Mouse (Mus musculus): Measurements from ENCODE around the gene Rbm6.

DNA sequence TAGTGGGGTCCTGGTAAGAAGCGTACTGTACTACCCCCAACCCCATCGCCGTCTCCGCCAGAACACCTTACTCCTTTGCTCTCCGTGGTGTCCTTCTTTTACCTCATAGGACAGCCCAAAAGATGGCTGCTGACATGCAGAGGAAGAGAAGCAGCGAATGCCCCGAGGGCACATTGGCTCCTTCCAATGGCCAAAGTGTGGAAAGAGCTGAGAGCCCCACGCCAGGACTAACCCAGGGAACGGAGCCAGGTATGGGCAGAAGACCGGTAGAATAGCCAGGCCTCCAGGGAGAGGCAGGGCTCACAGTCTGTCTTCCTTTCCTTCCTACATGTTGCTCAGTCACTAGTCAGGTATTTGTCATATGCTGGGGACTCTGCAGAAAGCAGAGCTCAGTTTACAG, 25.5 kb upstream of the Rbm6 start:
- no peak for TF ChIP-seq JUND (IDR thresholded peaks at IDR 0.05; ENCODE audit: low read depth, low read length)
- TF ChIP-seq GATA1 (IDR thresholded peaks at IDR 0.05; ENCODE audit: low read depth, low read length): no peak
- TF ChIP-seq POLR2A (IDR thresholded peaks at IDR 0.05; ENCODE audit: control insufficient read depth in 1 of 2, insufficient read depth in 1 of 2, low read depth in 1 of 2, low read length in 2 of 2, poor library complexity in 1 of 2): no peak
- TF ChIP-seq GABPA (IDR thresholded peaks at IDR 0.05; ENCODE audit: low read depth, low read length): no peak
- no peak for TF ChIP-seq EP300 (IDR thresholded peaks at IDR 0.05; ENCODE audit: low read depth in 1 of 2, low read length in 2 of 2)
- no peak for TF ChIP-seq HCFC1 (IDR thresholded peaks at IDR 0.05; ENCODE audit: low read depth, low read length)
- no peak for TF ChIP-seq SMC3 (IDR thresholded peaks at IDR 0.05; ENCODE audit: low read depth, low read length)
- TF ChIP-seq CHD1 (IDR thresholded peaks at IDR 0.05; ENCODE audit: low read depth, low read length): no peak
- no peak for TF ChIP-seq CTCF (IDR thresholded peaks at IDR 0.05 in 2 of 3, conservative IDR thresholded peaks at IDR 0.05 in 1 of 3; ENCODE audit: control insufficient read depth in 1 of 3, insufficient read depth in 1 of 3, low read depth in 2 of 3, low read length in 3 of 3, poor library complexity in 1 of 3, severe bottlenecking in 1 of 3)
- TF ChIP-seq USF1 (IDR thresholded peaks at IDR 0.05; ENCODE audit: low read depth, low read length): no peak
- TF ChIP-seq ZKSCAN1 (IDR thresholded peaks at IDR 0.05; ENCODE audit: low read depth, low read length): no peak
- no peak for TF ChIP-seq MYC (IDR thresholded peaks at IDR 0.05; ENCODE audit: low read depth, low read length)

Data from MEL (cell line).